Mouse (Mus musculus): Measurements from ENCODE around the gene Mybpc2. TPM values are rescaled to one million over a fixed set of nuclear protein-coding genes. Genes with fewer than 3 reads are reported as not detected.

Gene Mybpc2
- polyA plus RNA-seq, 1 experiment = not detected

DNA sequence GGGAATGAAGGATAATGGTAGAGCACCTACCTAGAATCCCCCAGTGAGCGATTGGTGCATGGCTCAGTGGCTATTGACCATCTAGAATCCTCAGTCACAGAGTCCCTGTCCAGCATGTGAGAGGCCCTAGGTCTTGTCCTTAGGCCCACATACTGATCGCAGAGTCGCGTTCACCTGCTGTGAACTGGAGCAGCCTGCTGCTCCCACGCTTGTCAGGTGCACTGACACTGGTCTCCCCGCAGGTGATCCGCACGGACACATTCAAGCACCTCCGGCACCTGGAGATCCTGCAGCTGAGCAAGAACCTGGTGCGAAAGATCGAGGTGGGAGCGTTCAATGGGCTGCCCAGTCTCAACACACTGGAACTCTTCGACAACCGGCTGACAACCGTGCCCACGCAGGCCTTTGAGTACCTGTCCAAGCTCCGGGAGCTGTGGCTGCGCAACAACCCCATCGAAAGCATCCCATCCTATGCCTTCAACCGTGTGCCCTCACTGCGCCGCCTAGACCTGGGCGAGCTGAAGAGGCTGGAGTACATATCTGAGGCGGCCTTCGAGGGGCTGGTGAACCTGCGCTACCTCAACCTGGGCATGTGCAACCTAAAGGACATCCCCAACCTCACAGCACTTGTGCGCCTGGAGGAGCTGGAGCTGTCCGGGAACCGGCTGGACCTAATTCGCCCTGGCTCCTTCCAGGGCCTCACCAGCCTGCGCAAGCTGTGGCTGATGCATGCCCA is 63.5 kb downstream of the Mybpc2 start:
- H3K27ac ChIP-seq (ENCODE audit: insufficient read depth, low read depth, low read length) = no peak overlapping the region
- no peaks in the 10 kb centered on the region for H3K4me1 ChIP-seq (ENCODE audit: control insufficient read depth, insufficient read depth, low read length)
- no peak overlapping the region for H3K4me3 ChIP-seq (ENCODE audit: insufficient read depth, low read length)
- TF ChIP-seq CTCF (IDR thresholded peaks at IDR 0.05; ENCODE audit: low read depth, low read length) = no peak
- TF ChIP-seq POLR2A (IDR thresholded peaks at IDR 0.05; ENCODE audit: borderline replicate concordance, low read depth, low read length) = no peak

DNA sequence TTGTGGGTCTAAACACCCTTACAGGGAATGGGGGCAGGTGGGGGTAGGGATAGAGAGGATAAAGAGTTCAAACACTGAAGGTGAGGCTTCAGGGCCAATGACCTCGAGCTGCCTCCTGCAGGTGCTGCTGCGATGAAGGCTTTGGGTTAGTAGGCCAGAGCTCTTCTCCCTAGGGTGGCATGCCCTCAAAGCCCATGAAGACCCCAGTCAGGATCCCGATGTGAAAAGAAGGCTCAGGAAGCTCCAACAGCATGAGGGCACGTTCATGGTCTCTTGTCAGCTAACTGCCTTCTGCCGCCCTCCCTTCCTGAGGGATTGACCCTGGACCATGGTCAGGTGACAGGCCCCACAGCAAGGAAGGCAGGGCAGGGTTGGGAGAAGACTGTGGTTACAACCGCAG is 64.4 kb downstream of the Mybpc2 start:
- Histone ChIP-seq H3K27ac (ENCODE audit: insufficient read depth, low read depth, low read length) (no peak overlapping the region), H3K4me3 (ENCODE audit: insufficient read depth, low read length) (no peak overlapping the region), H3K4me1 (ENCODE audit: control insufficient read depth, insufficient read depth, low read length) (no peaks in the 10 kb centered on the region)
- TF ChIP-seq POLR2A (IDR thresholded peaks at IDR 0.05; ENCODE audit: borderline replicate concordance, low read depth, low read length) (no peak), CTCF (IDR thresholded peaks at IDR 0.05; ENCODE audit: low read depth, low read length) (no peak)

DNA sequence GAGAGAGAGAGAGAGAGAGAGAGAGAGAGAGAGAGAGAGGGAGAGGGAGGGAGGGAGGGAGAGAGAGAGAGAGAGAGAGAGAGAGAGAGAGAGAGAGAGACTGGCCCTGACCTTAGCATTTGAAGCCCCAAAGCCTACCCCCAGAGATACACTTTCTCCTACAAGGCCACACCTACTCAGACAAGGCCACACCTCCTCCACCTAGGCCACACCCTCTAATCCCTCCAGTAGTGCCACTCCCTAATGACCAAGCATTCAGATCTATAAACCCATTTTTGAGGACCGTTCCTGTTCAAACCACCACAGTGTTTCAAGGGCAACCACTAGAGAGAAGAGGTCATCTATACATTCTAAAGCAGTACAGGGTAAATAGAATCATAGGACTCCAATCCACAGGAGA is 68.2 kb downstream of the Mybpc2 start:
- Histone ChIP-seq H3K4me1 (ENCODE audit: control insufficient read depth, insufficient read depth, low read length) (peaks cover 7% of the 10 kb centered on the region), H3K4me3 (ENCODE audit: insufficient read depth, low read length) (no peak overlapping the region), H3K27ac (ENCODE audit: insufficient read depth, low read depth, low read length) (no peak overlapping the region)
- TF ChIP-seq POLR2A (IDR thresholded peaks at IDR 0.05; ENCODE audit: borderline replicate concordance, low read depth, low read length) (no peak), CTCF (IDR thresholded peaks at IDR 0.05; ENCODE audit: low read depth, low read length) (no peak)

DNA sequence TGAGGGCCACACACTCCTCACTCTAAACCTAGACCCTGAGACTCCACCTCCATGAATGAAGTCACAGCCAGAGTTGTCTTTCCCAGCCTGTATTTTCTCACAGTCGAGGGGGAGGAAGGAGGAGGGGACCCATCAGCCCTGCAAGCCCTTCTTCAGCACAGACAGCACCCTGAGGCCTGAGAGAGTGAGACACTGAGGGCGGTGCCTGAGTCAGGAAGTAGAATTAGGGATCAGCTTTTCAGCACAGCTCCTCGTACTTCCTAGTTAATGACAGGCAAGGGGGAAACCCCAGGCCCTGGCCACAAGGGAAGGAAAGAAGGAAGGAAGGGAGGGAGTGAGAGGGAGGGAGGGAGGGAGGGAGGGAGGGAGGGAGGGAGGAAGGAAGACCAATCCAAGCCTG is 71.2 kb downstream of the Mybpc2 start:
- Histone ChIP-seq H3K4me1 (ENCODE audit: control insufficient read depth, insufficient read depth, low read length) (peaks cover 7% of the 10 kb centered on the region), H3K27ac (ENCODE audit: insufficient read depth, low read depth, low read length) (peak overlapping the region; percentile 13), H3K4me3 (ENCODE audit: insufficient read depth, low read length) (no peak overlapping the region)
- TF ChIP-seq POLR2A (IDR thresholded peaks at IDR 0.05; ENCODE audit: borderline replicate concordance, low read depth, low read length) (no peak), CTCF (IDR thresholded peaks at IDR 0.05; ENCODE audit: low read depth, low read length) (no peak)

Other genes starting within 250 kb of the Mybpc2 start
- gene Clec11a, start 217.8 kb downstream of the Mybpc2 start, polyA plus RNA-seq (2012; ENCODE audit: insufficient read depth, insufficient read length, missing spikeins) = 0.19 TPM in 1 of 2 replicates, not detected in the other
- gene Shank1, start 214.4 kb downstream of the Mybpc2 start, polyA plus RNA-seq (2012; ENCODE audit: insufficient read depth, insufficient read length, missing spikeins) = not detected in 2 replicates
- gene Syt3, start 140.6 kb downstream of the Mybpc2 start, polyA plus RNA-seq (2012; ENCODE audit: insufficient read depth, insufficient read length, missing spikeins) = 0.62 and 0.89 TPM in 2 replicates
- 1.2 TPM in 1 of 2 replicates, not detected in the other for gene 1700008O03Rik, start 138.8 kb downstream of the Mybpc2 start, polyA plus RNA-seq (2012; ENCODE audit: insufficient read depth, insufficient read length, missing spikeins)
- not detected in 2 replicates for gene Lrrc4b, start 95.6 kb downstream of the Mybpc2 start, polyA plus RNA-seq (2012; ENCODE audit: insufficient read depth, insufficient read length, missing spikeins)
- gene Aspdh, start 59.3 kb downstream of the Mybpc2 start, polyA plus RNA-seq (2012; ENCODE audit: insufficient read depth, insufficient read length, missing spikeins) = not detected in 2 replicates
- gene Josd2, start 56.7 kb downstream of the Mybpc2 start, polyA plus RNA-seq (2012; ENCODE audit: insufficient read depth, insufficient read length, missing spikeins) = 46.7 and 51.3 TPM in 2 replicates
- 82.1 and 89.3 TPM in 2 replicates for gene Emc10, start 28.1 kb downstream of the Mybpc2 start, polyA plus RNA-seq (2012; ENCODE audit: insufficient read depth, insufficient read length, missing spikeins)
- 2.1 and 2.9 TPM in 2 replicates for gene Fam71e1, start 28.1 kb downstream of the Mybpc2 start, polyA plus RNA-seq (2012; ENCODE audit: insufficient read depth, insufficient read length, missing spikeins)
- 0.32 and 0.43 TPM in 2 replicates for gene Spib, start 7.4 kb upstream of the Mybpc2 start, polyA plus RNA-seq (2012; ENCODE audit: insufficient read depth, insufficient read length, missing spikeins)
- gene Pold1, start 24.2 kb upstream of the Mybpc2 start, polyA plus RNA-seq (2012; ENCODE audit: insufficient read depth, insufficient read length, missing spikeins) = 18.7 and 25.8 TPM in 2 replicates
- 98.8 and 104 TPM in 2 replicates for gene Nr1h2, start 29.3 kb upstream of the Mybpc2 start, polyA plus RNA-seq (2012; ENCODE audit: insufficient read depth, insufficient read length, missing spikeins)
- 218 and 224 TPM in 2 replicates for gene Napsa, start 47.7 kb upstream of the Mybpc2 start, polyA plus RNA-seq (2012; ENCODE audit: insufficient read depth, insufficient read length, missing spikeins)
- 0.36 and 1.6 TPM in 2 replicates for gene Kcnc3, start 66.0 kb upstream of the Mybpc2 start, polyA plus RNA-seq (2012; ENCODE audit: insufficient read depth, insufficient read length, missing spikeins)
- not detected in 2 replicates for gene Myh14, start 146.2 kb upstream of the Mybpc2 start, polyA plus RNA-seq (2012; ENCODE audit: insufficient read depth, insufficient read length, missing spikeins)
- gene Izumo2, start 184.1 kb upstream of the Mybpc2 start, polyA plus RNA-seq (2012; ENCODE audit: insufficient read depth, insufficient read length, missing spikeins) = not detected in 2 replicates
- 39.8 and 42.0 TPM in 2 replicates for gene Vrk3, start 223.8 kb upstream of the Mybpc2 start, polyA plus RNA-seq (2012; ENCODE audit: insufficient read depth, insufficient read length, missing spikeins)
- 0.71 and 0.81 TPM in 2 replicates for gene Zfp473, start 226.4 kb upstream of the Mybpc2 start, polyA plus RNA-seq (2012; ENCODE audit: insufficient read depth, insufficient read length, missing spikeins)